Mouse (Mus musculus) thymus, adult 2 months (tissue): ENCODE results near the gene Efna2.

Experiments used
- CTCF ChIP-seq: fragments of 200-500 bp; IDR thresholded peaks from 2 replicates; pipeline ENCODE4 v1.5.1; 2012; ENCODE audit warnings: mild to moderate bottlenecking, control low read depth, low read length, moderate library complexity, borderline replicate concordance; ENCODE audit not compliant: control insufficient read depth, poor library complexity, insufficient read depth; ENCODE audit errors: extremely low read depth
- POLR2A ChIP-seq: fragments of 200-500 bp; IDR thresholded peaks from 2 replicates; pipeline ENCODE4 v1.6.1; 2012; ENCODE audit warnings: mild to moderate bottlenecking, low read length, control low read depth, moderate library complexity; ENCODE audit not compliant: control insufficient read depth, poor library complexity, insufficient read depth; ENCODE audit errors: extremely low read depth

GRCm38 (mm10) chr10:80141243-80141642 is 38.0 kb upstream of the Efna2 start:
- TF ChIP-seq POLR2A, result peak; percentile 71
- TF ChIP-seq CTCF, result peak; percentile 69; the same call in 1 of the 2 replicates
